Mouse (Mus musculus) midbrain, embryonic 12.5 days (tissue): ENCODE measurements at regions not wholly inside any gene's neighbourhood (a gene's known extent, or its start where the extent isn't known, plus 50 kb on each side); places are given as distances from the start of the nearest gene placed in this dataset.

Experiments
- ATAC-seq: fragments of 200-750 bp; cut with Nextera tagmentation; 2 replicates; pipeline ENCODE4 v1.8.0; 2017; ENCODE audit warnings: low read depth, moderate TSS enrichment, moderate library complexity; ENCODE audit not compliant: low FRiP score
- H3K27ac ChIP-seq: fragments of 300-500 bp; sonication (generic); replicated peaks from 2 replicates; pipeline ENCODE4 v1.5.1; 2016; ENCODE audit warnings: mild to moderate bottlenecking
- H3K27me3 ChIP-seq: fragments of 300-500 bp; sonication (generic); 2 replicates; pipeline ENCODE4 v1.6.1; 2016; ENCODE audit warnings: mild to moderate bottlenecking
- H3K36me3 ChIP-seq: fragments of 300-500 bp; sonication (generic); 2 replicates; pipeline ENCODE4 v1.6.1; 2016
- H3K4me1 ChIP-seq: fragments of 300-500 bp; sonication (generic); 2 replicates; pipeline ENCODE4 v1.6.1; 2016
- H3K4me2 ChIP-seq: fragments of 300-500 bp; sonication (generic); replicated peaks from 2 replicates; pipeline ENCODE4 v1.6.1; 2016; ENCODE audit warnings: mild to moderate bottlenecking, moderate library complexity
- H3K4me3 ChIP-seq: fragments of 300-500 bp; sonication (generic); 2 replicates; pipeline ENCODE4 v1.5.1; 2016; ENCODE audit warnings: mild to moderate bottlenecking
- H3K9ac ChIP-seq: fragments of 300-500 bp; sonication (generic); replicated peaks from 2 replicates; pipeline ENCODE4 v1.6.1; 2016; ENCODE audit warnings: mild to moderate bottlenecking, moderate library complexity
- H3K9me3 ChIP-seq: fragments of 300-500 bp; sonication (generic); 2 replicates; pipeline ENCODE4 v1.6.1; 2016; ENCODE audit warnings: mild to moderate bottlenecking
- WGBS: fragments of 180-500 bp; shearing (Covaris S2); methylation state at CpG from one replicate; pipeline ENCODE4 v1.1.7; 2016; 5-methylcytosine and 5-hydroxymethylcytosine counted together

GRCm38 (mm10) chr3:7953911-7954310 lies 1333.7 kb upstream of the 1700008P02Rik start:
- H3K9ac ChIP-seq: no peak overlapping the region
- WGBS: 91% methylated on average over 1 of the region's 1 CpGs
- no peak overlapping the region for H3K4me3 ChIP-seq
- no peaks in the 10 kb centered on the region for H3K9me3 ChIP-seq
- H3K27me3 ChIP-seq: no peaks in the 10 kb centered on the region
- no peaks in the 10 kb centered on the region for H3K4me1 ChIP-seq
- H3K36me3 ChIP-seq: no peaks in the 10 kb centered on the region
- no peak overlapping the region for H3K4me2 ChIP-seq
- no peak for ATAC-seq
- H3K27ac ChIP-seq: no peak overlapping the region

DNA sequence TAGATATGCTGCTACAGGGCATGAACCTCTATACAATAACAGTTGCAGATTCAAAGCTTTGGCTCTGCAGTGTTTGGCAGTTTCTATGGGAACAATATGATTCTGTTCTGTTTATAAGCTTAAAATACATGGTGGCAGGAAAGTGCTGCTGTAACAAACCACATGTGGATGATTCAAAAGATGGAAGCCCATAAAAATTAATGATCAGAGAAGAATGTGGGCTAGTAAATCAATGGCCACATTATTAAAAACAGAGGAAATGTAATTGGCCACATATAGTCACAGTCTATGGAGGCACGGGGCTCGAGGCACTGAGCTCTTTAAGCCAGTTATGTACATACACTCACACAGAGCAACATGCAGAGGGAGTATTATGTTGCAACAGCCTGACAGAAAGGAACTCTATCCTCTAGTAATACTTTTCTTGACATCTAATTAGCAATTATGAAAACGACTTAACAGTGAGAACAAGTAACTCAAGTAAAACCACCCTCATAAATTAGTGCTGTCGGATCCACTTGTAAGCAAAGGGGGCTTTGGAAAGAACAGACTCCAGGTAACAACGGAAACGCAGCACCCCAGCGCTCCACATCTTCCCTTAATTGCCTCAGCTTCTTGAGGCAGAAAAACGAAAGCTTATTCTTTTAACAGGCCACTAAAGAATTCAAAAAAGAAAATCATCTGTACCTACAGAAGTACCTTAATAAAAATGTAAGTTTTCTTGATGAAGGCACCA lies 1323.6 kb upstream of the 1700008P02Rik start:
- no peaks in the 10 kb centered on the region for H3K27me3 ChIP-seq

More for the DNA sequence above, 1323.6 kb upstream of the 1700008P02Rik start:
- WGBS: 74% methylated on average over 8 of the region's 8 CpGs
- no peaks in the 10 kb centered on the region for H3K4me1 ChIP-seq
- no peak overlapping the region for H3K4me2 ChIP-seq
- H3K9ac ChIP-seq: no peak overlapping the region
- no peak overlapping the region for H3K4me3 ChIP-seq
- no peak for ATAC-seq
- no peaks in the 10 kb centered on the region for H3K9me3 ChIP-seq
- no peaks in the 10 kb centered on the region for H3K36me3 ChIP-seq
- no peak overlapping the region for H3K27ac ChIP-seq
